Mouse (Mus musculus) splenic B cell, adult 2 months (primary cell): Measurements from ENCODE around the gene Timm50.

Experiments used
- DNase-seq: peaks from one replicate; pipeline ENCODE4 v3.0.0-alpha.2; 2011; ENCODE audit warnings: low read depth, low spot score
- H3K27me3 ChIP-seq: 2 replicates; pipeline ENCODE4 v1.6.1; 2012; ENCODE audit warnings: mild to moderate bottlenecking, low read length, moderate library complexity, mixed read lengths; ENCODE audit not compliant: control insufficient read depth, poor library complexity, insufficient read depth, severe bottlenecking
- H3K36me3 ChIP-seq: 2 replicates; pipeline ENCODE4 v1.6.1; 2012; ENCODE audit warnings: mild to moderate bottlenecking, low read length, moderate library complexity, mixed read lengths; ENCODE audit not compliant: control insufficient read depth, poor library complexity, insufficient read depth, severe bottlenecking

Gene Timm50

GRCm38 (mm10) chr7:28268042-28268531 is 43.8 kb downstream of the Timm50 start:
- DNase-seq, result no peak
- no peaks in the 10 kb centered on the region; the same call in 1 of the 2 replicates for H3K27me3 ChIP-seq
- no peaks in the 10 kb centered on the region for H3K36me3 ChIP-seq

GRCm38 (mm10) chr7:28267129-28268041 is 44.5 kb downstream of the Timm50 start, which contains the start of gene Eid2:
Gene Eid2 (plus strand): TSS chr7:28267881.
- H3K27me3 ChIP-seq, result no peaks in the 10 kb centered on the region; the same call in 1 of the 2 replicates
- DNase-seq, result no peak
- H3K36me3 ChIP-seq, result no peaks in the 10 kb centered on the region

GRCm38 (mm10) chr7:28265391-28265790 is 46.5 kb downstream of the Timm50 start:
- no peak for DNase-seq
- H3K36me3 ChIP-seq, result no peaks in the 10 kb centered on the region
- no peaks in the 10 kb centered on the region; the same call in 1 of the 2 replicates for H3K27me3 ChIP-seq

- DNase-seq, result peak; percentile 56
- H3K36me3 ChIP-seq, result no peaks in the 10 kb centered on the region
- no peaks in the 10 kb centered on the region; the same call in 1 of the 2 replicates for H3K27me3 ChIP-seq
These were observed 48.1 kb downstream of the Timm50 start for GRCm38 (mm10) chr7:28263786-28264185.

- no peaks in the 10 kb centered on the region for H3K36me3 ChIP-seq
- no peak for DNase-seq
- H3K27me3 ChIP-seq, result no peaks in the 10 kb centered on the region
These were observed 49.0 kb downstream of the Timm50 start for GRCm38 (mm10) chr7:28262861-28263260.
